Mouse (Mus musculus) heart, embryonic 15.5 days (tissue): ENCODE results near the gene 1700015F17Rik. TPM values are rescaled to one million over a fixed set of nuclear protein-coding genes. Genes with fewer than 3 reads are reported as not detected.

Experiments
- ATAC-seq: fragments of 200-750 bp; cut with Nextera tagmentation; replicated peaks from 2 replicates; pipeline ENCODE4 v1.8.0; 2017; ENCODE audit warnings: low read depth, moderate TSS enrichment; ENCODE audit not compliant: insufficient number of reproducible peaks, insufficient read depth, low FRiP score
- H3K27ac ChIP-seq: fragments of 300-500 bp; sonication (generic); 2 replicates; pipeline ENCODE4 v1.5.1; 2015; ENCODE audit warnings: mild to moderate bottlenecking, inconsistent platforms
- H3K27me3 ChIP-seq: fragments of 300-500 bp; sonication (generic); 2 replicates; pipeline ENCODE4 v1.6.1; 2015; ENCODE audit warnings: inconsistent platforms
- H3K36me3 ChIP-seq: fragments of 300-500 bp; sonication (generic); 2 replicates; pipeline ENCODE4 v1.6.1; 2015; ENCODE audit warnings: mild to moderate bottlenecking, inconsistent platforms
- H3K4me1 ChIP-seq: fragments of 300-500 bp; sonication (generic); replicated peaks from 2 replicates; pipeline ENCODE4 v1.6.1; 2015; ENCODE audit warnings: inconsistent platforms
- H3K4me2 ChIP-seq: fragments of 300-500 bp; sonication (generic); 2 replicates; pipeline ENCODE4 v1.6.1; 2015; ENCODE audit warnings: inconsistent platforms, mild to moderate bottlenecking, moderate library complexity
- H3K4me3 ChIP-seq: fragments of 300-500 bp; sonication (generic); 2 replicates; pipeline ENCODE4 v1.5.1; 2015; ENCODE audit warnings: mild to moderate bottlenecking, inconsistent platforms
- H3K9ac ChIP-seq: fragments of 300-500 bp; sonication (generic); 2 replicates; pipeline ENCODE4 v1.6.1; 2015; ENCODE audit warnings: mild to moderate bottlenecking, inconsistent platforms
- H3K9me3 ChIP-seq: fragments of 300-500 bp; sonication (generic); replicated peaks from 2 replicates; pipeline ENCODE4 v1.6.1; 2016; ENCODE audit warnings: inconsistent platforms
- WGBS: fragments of 180-500 bp; shearing (Covaris S2); methylation state at CpG from one replicate; pipeline ENCODE4 v1.1.7; 2015; ENCODE audit warnings: mixed read lengths; 5-methylcytosine and 5-hydroxymethylcytosine counted together
- polyA plus RNA-seq: library from polyadenylated mRNA; unstranded; fragments of >200 nt; fragmentation: Nextera tagmentation; extraction: Ambion mirVana; gene quantifications from 2 replicates; pipeline ENCODE4 v1.2.1, GENCODE M21; 2015

1700015F17Rik gene
- polyA plus RNA-seq, 1 experiment from 2014 or later: not detected

DNA sequence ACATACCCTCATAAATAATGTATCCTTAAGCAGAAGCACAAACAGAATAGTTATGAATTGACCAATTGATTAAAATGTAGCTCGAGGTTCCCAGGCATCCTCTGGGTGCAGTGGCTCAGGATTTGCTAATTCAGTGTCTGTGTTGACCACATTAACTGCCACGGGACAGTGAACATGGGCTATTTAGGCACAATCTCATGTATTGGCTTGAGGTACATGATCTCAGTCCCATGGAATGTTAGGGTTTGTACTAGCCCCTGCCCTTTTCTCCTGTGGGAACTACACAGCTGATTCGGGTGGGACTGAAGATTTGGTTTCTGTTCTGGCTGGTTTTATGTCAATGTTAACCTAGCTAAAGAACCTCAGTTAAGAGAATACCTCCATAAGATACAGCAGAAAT, 17.4 kb upstream of the 1700015F17Rik start:
- Histone ChIP-seq H3K4me3 (no peak overlapping the region), H3K27me3 (peaks cover 8% of the 10 kb centered on the region; the same call in 1 of the 2 replicates), H3K9ac (no peak overlapping the region), H3K9me3 (no peaks in the 10 kb centered on the region), H3K4me2 (no peak overlapping the region), H3K4me1 (no peaks in the 10 kb centered on the region), H3K36me3 (no peaks in the 10 kb centered on the region), H3K27ac (no peak overlapping the region)
- WGBS: 49% methylated on average over 3 of the region's 3 CpGs
- no peak for ATAC-seq

DNA sequence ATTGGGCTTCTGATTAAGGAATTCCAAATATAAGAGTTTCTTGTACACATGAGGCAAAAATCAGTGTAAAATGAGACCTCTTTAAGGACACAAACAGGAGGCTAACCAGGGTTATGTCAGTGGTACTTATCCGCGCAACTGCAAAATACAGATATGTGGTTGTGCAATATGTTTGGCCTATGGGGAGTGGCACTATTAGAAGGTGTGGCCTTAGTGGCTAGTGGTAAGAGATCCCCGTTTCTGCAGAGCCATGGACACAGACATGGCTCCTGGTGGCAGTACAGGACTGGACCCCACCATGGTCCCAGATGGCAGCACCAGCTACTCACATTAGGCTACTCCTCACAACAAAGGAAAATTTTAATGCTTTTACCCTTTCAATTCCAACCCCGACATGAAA, 16.1 kb upstream of the 1700015F17Rik start:
- no peak overlapping the region for H3K4me3 ChIP-seq
- no peak overlapping the region for H3K4me2 ChIP-seq
- no peaks in the 10 kb centered on the region for H3K9me3 ChIP-seq
- WGBS: 74% methylated on average over 4 of the region's 4 CpGs
- H3K27ac ChIP-seq: no peak overlapping the region
- H3K9ac ChIP-seq: no peak overlapping the region
- H3K36me3 ChIP-seq: no peaks in the 10 kb centered on the region
- ATAC-seq: no peak
- H3K4me1 ChIP-seq: no peaks in the 10 kb centered on the region
- H3K27me3 ChIP-seq: peaks cover 8% of the 10 kb centered on the region; the same call in 1 of the 2 replicates

DNA sequence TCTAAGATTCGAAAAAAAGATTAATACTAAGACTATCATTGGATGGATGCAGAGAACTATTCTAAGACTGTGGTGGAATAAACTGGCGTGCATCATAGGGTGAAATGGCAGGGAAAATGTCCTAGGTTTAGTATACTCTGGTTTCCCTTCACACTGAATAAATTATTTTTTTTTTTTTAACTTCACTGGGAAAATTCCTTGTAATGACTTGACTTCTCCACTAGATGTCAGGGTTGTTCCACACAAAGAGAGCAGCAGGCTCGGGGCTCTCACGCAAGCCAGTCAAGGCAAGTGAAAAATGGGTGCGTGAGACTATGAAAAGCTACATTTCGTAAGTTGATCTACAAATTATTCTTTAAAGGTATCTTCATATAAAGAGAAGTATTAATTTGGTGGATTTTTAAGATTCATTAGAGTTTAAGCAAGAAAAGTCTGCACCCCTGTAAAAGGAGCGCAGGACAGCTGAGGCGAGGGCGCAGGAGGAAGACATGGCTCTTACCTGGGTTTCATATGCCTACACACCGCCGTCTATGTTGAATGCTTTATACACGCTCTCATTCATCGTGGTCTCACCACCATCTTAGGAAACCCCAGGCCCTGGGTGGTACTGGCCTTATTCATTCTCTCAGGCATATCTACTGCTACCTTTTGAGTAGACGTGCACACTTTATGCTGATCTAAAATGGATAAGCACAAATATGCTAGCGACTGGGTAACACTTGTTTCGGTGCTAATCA, 15.5 kb upstream of the 1700015F17Rik start:
- no peak overlapping the region for H3K4me3 ChIP-seq
- H3K9me3 ChIP-seq: no peaks in the 10 kb centered on the region
- peaks cover 8% of the 10 kb centered on the region; the same call in 1 of the 2 replicates for H3K27me3 ChIP-seq
- no peak overlapping the region for H3K27ac ChIP-seq
- 38% methylated on average over 16 of the region's 16 CpGs for WGBS
- no peak overlapping the region for H3K9ac ChIP-seq
- H3K36me3 ChIP-seq: no peaks in the 10 kb centered on the region
- no peak overlapping the region for H3K4me2 ChIP-seq
- ATAC-seq: no peak
- H3K4me1 ChIP-seq: no peaks in the 10 kb centered on the region

DNA sequence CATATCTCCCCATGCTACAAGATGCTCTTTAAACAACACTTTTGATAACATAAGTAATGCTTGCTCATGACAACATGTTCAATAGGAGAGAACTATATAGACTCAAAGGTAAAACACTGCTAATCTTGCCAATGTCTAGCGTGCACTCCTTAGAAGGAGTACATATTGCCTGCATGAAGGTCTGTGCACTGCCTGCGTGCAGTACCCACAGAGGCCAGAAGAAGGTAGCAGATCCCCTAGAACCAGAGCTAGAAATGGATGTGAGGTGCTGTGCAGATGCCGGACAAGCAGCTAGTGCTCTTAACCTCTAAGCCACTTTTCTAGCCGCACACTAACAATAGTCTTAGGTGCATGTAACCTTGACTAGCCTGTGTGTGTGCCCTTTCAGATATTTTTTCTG, 13.2 kb upstream of the 1700015F17Rik start:
- WGBS: 93% methylated on average over 4 of the region's 4 CpGs
- Histone ChIP-seq H3K27ac (no peak overlapping the region), H3K9me3 (no peaks in the 10 kb centered on the region), H3K27me3 (peaks cover 8% of the 10 kb centered on the region; the same call in 1 of the 2 replicates), H3K4me2 (no peak overlapping the region), H3K9ac (no peak overlapping the region), H3K36me3 (no peaks in the 10 kb centered on the region), H3K4me3 (no peak overlapping the region), H3K4me1 (no peaks in the 10 kb centered on the region)
- no peak for ATAC-seq

DNA sequence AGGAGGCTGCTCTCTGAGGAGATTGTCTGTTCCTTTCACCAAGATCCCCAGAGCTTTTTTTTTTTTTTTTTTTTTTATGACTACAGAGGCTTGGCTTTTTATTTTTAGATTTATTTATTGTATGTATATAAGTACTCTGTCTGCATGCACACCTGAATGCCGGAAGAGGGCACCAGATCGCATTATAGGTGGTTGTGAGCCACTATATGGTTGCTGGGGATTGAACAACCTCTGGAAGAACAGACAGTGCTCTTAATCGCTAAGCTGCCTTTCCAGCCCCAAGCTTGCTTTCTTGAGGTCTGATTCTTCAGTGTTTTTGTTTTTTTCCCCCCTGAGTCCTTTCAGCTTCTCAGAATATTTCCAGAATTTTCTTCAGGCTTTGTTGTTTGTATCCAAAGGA, 7.1 kb upstream of the 1700015F17Rik start:
- Histone ChIP-seq H3K27me3 (no peaks in the 10 kb centered on the region), H3K4me3 (no peak overlapping the region), H3K36me3 (no peaks in the 10 kb centered on the region), H3K4me2 (no peak overlapping the region), H3K27ac (no peak overlapping the region), H3K9me3 (no peaks in the 10 kb centered on the region), H3K9ac (no peak overlapping the region), H3K4me1 (no peaks in the 10 kb centered on the region; the same call in 1 of the 2 replicates)
- WGBS: 58% methylated on average over 3 of the region's 3 CpGs
- no peak for ATAC-seq

DNA sequence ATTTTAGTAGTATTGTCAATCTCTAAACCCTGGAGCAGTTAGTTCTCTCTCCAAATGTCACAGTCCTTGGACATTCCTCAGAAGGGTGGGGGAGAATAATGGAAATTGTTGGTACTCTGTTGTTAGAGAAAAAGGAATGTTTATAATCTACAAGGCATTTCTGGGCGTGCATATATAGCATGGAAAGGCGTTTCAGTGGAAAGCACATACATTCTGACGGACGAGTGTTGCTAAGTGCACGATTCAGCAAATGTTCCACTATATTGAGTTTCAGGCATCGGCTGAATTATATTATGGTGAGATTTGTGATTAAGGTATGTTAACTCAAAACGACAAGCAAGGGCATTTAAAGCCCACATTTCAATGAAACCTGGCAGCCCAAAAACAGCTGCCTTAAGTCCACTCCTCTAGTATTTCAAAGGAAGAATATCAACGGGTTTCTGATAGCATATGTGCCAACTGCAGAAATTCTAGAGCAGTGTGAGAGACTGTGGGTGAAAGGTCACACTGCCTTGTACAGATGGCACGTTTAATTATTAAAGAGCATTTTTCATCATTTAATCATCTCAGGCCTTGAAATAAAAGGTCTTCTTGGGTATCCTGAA, 4.4 kb upstream of the 1700015F17Rik start:
- Histone ChIP-seq H3K9ac (no peak overlapping the region), H3K4me1 (no peaks in the 10 kb centered on the region; the same call in 1 of the 2 replicates), H3K27ac (no peak overlapping the region), H3K9me3 (no peaks in the 10 kb centered on the region), H3K4me2 (no peak overlapping the region), H3K27me3 (no peaks in the 10 kb centered on the region), H3K4me3 (no peak overlapping the region), H3K36me3 (no peaks in the 10 kb centered on the region)
- ATAC-seq: no peak
- 61% methylated on average over 9 of the region's 9 CpGs for WGBS

DNA sequence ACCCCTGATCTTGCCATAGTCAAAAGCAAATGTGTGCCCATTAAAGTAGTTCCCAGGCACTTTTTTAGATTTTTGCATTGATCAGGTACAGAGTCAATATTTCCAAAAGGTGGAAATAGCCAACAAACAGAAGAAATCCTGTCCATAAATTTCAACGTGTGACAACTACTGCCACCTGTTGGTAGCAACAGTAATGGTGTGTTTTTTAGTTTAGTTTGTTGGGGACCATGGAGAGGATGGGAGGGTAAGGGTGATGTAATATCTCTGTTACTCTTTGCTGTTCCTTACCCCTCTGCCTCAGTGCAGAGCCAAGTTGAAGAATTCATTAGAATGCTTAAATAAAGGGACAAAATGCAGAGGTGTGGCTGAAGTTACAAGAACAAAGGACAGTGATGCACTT, 2.7 kb upstream of the 1700015F17Rik start:
- 5% methylated on average over 1 of the region's 1 CpGs for WGBS
- Histone ChIP-seq H3K4me3 (no peak overlapping the region), H3K9me3 (no peaks in the 10 kb centered on the region), H3K4me1 (no peaks in the 10 kb centered on the region; the same call in 1 of the 2 replicates), H3K9ac (no peak overlapping the region), H3K27ac (no peak overlapping the region), H3K4me2 (no peak overlapping the region), H3K27me3 (no peaks in the 10 kb centered on the region), H3K36me3 (no peaks in the 10 kb centered on the region)
- no peak for ATAC-seq

DNA sequence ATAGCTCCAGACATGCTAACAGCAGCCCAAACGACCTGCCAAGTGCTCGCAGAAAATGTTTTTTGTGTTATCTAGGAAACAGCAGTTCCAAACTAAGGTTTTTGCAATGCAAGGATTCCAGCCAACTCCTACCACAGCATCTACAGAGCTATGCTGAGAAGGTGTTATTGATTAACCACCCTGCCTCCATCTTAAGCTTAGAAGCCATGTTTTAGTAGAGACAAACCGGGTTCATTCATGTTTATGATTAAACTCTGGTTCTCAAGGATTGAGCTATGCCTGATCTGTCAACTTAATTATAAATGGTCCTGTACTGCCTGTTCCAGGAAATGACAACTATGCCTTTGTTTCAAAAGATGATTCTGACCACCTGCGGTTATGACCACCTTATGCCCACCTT, 2.8 kb downstream of the 1700015F17Rik start:
- Histone ChIP-seq H3K4me1 (no peaks in the 10 kb centered on the region), H3K27me3 (no peaks in the 10 kb centered on the region), H3K27ac (no peak overlapping the region), H3K36me3 (no peaks in the 10 kb centered on the region), H3K9me3 (no peaks in the 10 kb centered on the region), H3K4me2 (no peak overlapping the region), H3K4me3 (no peak overlapping the region), H3K9ac (no peak overlapping the region)
- no peak for ATAC-seq
- 67% methylated on average over 4 of the region's 4 CpGs for WGBS

DNA sequence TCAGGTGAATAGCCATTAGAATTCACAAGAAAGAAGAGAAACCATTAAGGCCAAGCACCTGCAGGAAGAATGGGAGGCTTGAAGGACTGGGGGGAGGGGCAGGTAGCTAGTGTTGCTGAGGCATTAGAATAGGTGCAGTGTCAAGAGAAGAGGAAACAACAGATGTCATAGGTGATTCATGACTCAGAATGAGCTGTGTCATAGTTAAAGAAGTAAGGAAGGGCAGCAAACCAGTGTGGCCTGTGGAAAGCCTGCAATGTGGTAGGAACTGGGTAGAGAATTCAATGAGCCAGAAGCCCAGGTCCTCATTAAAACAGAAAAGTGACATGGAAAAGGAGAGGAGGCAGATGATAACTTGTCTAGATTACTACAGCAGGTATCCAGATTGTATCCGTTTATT, 13.7 kb downstream of the 1700015F17Rik start:
- ATAC-seq: no peak
- Histone ChIP-seq H3K27me3 (no peaks in the 10 kb centered on the region), H3K9me3 (no peaks in the 10 kb centered on the region), H3K27ac (no peak overlapping the region), H3K9ac (no peak overlapping the region), H3K4me3 (no peak overlapping the region), H3K4me1 (no peaks in the 10 kb centered on the region), H3K4me2 (no peak overlapping the region), H3K36me3 (no peaks in the 10 kb centered on the region)
- WGBS: 48% methylated on average over 1 of the region's 1 CpGs

DNA sequence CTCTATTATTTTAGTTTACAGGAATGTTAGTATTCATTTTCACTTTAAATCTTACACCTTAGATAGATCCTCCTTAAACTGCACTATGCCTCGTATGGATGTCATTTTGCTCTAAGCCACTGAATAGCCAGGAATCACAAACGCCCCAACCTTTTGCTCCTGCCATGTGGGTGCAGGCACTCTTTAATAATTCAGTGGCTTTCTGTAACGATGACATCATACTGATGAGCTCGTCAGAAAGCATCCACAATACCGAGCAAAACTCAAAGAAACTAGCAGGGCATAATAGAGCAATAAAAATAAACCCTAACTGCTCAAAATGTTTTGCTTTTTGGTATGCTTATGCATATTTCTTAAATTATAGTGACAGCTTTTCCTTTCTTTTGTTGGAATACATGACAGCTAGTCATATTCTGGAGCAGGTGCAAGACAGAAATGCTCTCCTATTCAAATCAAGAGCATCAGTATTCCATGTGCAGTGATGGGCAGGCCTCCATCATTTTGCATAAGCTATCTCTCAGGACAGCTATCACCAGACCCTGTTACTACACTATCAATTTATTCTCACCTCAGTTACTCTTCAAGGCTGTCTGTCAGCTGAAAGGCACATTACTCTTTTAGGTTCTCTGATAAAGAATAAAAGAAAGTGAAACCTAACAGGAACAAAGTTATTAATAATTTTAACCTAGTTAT, 47.1 kb downstream of the 1700015F17Rik start:
- no peaks in the 10 kb centered on the region for H3K36me3 ChIP-seq
- H3K27me3 ChIP-seq: no peaks in the 10 kb centered on the region
- no peak overlapping the region for H3K4me3 ChIP-seq
- WGBS: 68% methylated on average over 5 of the region's 5 CpGs
- no peak overlapping the region for H3K27ac ChIP-seq
- H3K9me3 ChIP-seq: no peaks in the 10 kb centered on the region
- no peaks in the 10 kb centered on the region for H3K4me1 ChIP-seq
- ATAC-seq: no peak
- no peak overlapping the region for H3K9ac ChIP-seq
- H3K4me2 ChIP-seq: no peak overlapping the region

DNA sequence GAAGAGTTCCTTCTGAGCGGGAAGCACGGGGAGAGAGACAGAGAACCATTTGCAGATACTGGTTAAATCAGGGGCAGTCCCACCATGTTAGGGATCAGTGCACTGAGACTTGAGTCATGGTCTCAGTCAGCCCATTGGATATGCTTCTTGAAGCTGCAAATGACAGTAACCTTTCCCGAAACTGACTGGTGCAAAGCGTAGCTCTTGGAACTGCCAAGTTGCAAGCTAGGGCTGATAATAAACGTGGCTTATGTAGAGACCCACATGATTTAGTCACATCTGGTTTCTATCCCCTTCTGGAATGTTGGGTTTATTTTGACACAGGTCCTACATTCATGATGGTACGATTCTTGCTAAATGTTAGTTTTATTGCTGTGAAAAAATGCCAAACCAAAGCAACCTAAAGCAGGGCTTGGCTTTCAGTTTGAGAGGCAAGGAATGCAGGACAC, 55.2 kb downstream of the 1700015F17Rik start:
- Histone ChIP-seq H3K27me3 (no peaks in the 10 kb centered on the region), H3K9me3 (no peaks in the 10 kb centered on the region), H3K9ac (no peak overlapping the region), H3K36me3 (no peaks in the 10 kb centered on the region), H3K4me3 (no peak overlapping the region), H3K4me1 (0 out of 2 replicates have a peak, but pooled peaks cover 3% of the 10 kb centered on the region), H3K27ac (no peak overlapping the region), H3K4me2 (peak overlapping the region; percentile 29; the same call in 1 of the 2 replicates)
- ATAC-seq: no peak
- whole genome bisulfite sequencing: 45% methylated on average over 6 of the region's 6 CpGs
